Mouse (Mus musculus): Measurements from ENCODE around the gene Wdr90. TPM values are rescaled to one million over a fixed set of nuclear protein-coding genes. Genes with fewer than 3 reads are reported as not detected.

Gene Wdr90
- polyA plus RNA-seq (2012; rRNA removed): 15.9 and 22.1 TPM in 2 replicates

GRCm38 (mm10) chr17:25860832-25861703, at the start of gene Wdr90:
Gene Wdr90, minus strand, starts transcription at chr17:25861501.

DNA sequence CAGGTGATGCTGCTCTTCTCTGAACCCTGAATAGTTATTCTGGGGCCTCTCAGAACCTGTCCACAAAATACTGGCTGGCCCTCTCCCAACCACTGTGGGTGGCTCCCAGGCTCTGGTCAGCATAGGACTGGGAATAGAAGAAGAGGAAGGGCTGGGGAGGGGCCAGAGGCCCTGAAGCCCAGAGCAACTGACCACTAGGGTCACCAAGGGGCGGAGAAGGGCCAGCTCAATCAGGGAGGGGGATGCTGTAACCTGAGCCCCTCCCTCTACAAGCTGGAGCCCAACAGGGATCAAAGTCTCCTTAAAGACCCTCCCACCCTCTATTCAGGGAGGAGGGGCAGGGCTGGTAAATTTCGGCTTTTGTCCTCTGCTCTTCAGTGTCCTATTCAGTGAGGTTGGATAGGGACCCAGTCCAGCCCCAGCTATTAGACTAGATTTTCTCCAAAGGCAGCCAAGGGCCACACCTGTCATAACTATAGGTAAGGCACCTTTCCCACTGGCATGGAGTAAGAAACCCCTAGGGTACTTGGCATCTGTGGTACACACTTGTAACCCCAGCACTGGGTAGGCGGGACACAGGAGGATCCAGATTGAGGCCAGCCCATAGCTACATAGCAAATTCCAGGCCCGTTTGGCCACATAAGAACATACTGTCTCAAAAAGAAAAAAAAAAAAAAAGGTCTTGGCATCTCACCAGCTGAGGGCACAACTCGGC, 19.1 kb upstream of the Wdr90 start, which contains the start of gene Wfikkn1:
Wfikkn1 (minus strand) TSS at position 663 of the 715 bp plus-strand sequence.

DNA sequence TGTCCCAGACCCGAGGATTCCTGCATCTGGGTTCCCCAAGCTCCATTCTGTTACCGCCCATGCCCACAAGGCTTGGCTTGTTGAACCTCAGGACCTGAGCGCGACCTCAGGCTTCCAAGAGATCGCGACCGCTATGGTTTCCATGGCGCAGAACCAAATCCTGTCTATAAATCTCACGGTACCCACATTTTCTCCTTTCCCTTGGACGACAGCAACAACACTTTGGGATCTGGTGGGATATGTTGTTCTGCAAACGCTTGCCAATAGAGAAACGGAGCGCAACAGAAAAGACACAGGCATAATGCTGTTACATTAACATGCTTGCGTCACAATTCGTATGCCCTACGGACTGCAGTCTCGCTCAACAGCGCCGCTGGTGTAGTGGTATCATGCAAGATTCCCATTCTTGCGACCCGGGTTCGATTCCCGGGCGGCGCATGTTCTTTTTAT, 13.4 kb upstream of the Wdr90 start, which contains the start of gene Mettl26:
Mettl26 (plus strand) TSS at position 354 of the 450 bp plus-strand sequence.

DNA sequence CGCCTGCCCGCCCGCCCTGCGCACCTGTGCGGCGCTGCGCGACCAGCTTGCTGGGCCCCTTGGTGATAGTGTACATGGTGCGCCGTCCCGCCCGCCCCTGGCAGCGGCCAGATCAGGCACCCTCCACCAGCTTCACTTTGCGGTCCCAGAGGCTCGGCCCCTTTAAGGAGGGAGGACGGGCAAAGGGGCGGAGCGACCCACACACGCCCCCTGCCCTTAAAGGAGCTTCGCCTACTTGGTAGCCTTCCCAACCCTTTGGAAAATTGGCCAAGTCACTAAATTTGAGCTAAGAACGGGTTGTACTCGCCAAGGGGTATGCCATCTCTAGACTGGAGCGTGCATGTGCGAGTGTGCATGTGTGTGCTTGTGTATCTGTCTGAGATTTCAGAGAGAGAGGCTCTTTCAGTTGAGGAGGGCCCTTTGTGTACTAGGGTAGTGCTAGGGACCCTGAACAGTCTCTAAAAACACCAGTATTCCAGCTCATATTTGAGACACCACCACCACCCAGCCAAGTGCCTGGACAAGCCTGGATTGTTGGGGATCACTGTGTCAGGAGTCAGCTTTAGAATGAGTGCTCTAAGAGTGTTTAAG, 7.4 kb upstream of the Wdr90 start, which contains the start of gene Mcrip2:
Mcrip2 (minus strand) TSS at position 164 of the 591 bp plus-strand sequence.

GRCm38 (mm10) chr17:25844396-25844901, 16.9 kb downstream of the Wdr90 start, which contains the start of gene Rhot2:
Gene Rhot2, minus strand, starts transcription at chr17:25844851.

DNA sequence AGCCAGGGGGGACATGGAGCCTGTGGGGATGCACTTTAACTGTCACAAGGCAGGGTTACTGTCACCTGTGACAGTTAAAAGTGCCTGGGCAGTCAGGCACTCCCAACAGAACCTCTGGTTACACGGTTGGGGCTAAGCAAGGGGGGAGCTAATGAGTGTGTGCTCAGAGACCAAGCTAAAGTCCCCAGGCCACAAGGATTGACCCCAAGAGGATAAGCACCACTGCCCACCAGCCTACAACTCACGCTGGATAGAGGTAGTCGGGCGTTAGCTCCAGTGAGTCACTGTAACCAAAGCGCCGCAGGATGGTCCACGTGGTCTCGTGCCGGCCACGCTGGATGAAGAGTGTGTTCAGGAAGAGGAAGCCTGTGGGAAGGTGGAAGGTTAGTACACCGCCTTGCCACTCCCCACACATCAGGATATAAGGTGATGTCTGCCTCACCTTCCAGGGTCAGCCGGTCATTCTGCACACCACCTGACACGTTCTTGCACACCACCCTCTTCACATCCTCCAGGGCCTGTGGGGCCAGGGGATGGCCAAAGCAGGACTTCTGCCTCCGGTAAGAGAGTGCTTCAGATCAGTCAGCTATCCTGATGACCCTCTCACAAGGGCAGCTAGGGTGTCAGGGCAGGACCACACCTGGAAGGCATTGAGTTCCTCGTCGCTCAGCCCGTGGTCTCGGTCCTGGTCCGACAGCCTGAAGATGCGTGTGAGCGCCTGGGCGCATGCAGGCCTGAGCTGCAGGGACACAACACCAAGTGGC, 20.0 kb downstream of the Wdr90 start, which contains the start of gene Gm20683:
Gm20683 (minus strand) TSS at position 647 of the 764 bp plus-strand sequence.

GRCm38 (mm10) chr17:25837076-25837410, 24.3 kb downstream of the Wdr90 start, which contains the start of gene Rhbdl1:
Gene Rhbdl1, minus strand, starts transcription at chr17:25837295.

GRCm38 (mm10) chr17:25833291-25833663, 28.0 kb downstream of the Wdr90 start, which contains the start of gene Stub1:
Gene Stub1, minus strand, starts transcription at chr17:25833404.

DNA sequence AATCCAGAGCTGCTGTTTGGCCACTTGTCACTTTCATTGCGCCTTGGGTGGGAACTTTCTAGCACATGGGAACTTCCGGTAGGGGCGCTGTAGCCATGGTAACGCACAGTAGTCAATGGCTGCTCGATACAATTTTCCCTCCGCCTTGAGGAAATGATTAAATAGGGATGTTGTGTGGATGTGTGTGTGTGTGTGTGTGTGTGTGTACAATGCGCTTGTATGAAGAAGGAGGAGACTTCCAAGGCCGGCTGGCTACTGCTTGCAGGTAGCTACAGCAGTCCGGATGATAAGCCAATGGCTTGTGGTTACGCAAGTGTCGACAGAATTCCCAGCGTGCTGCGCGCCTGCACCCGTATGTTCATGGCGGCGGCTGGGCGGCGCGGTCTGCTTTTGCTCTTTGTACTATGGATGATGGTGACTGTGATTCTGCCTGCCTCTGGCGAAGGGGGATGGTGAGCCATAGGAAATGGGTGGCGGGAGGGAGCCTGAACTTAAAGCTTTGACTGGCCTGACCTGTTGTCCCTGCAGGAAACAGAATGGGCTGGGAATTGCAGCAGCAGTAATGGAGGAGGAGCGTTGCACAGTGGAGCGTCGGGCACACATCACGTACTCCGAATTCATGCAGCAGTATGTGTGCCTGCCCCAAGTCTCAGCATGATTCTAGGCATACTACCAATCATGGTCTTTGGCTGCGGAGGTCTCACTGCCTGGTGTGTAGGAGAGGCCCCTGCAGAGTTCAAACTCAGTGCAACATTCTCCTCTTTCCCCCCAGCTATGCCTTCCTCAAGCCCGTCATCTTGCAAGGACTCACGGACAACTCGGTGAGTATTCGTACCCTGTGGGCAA, 32.4 kb downstream of the Wdr90 start, which contains the start of gene Jmjd8:
Jmjd8 (plus strand) TSS at position 156 of the 846 bp plus-strand sequence.

DNA sequence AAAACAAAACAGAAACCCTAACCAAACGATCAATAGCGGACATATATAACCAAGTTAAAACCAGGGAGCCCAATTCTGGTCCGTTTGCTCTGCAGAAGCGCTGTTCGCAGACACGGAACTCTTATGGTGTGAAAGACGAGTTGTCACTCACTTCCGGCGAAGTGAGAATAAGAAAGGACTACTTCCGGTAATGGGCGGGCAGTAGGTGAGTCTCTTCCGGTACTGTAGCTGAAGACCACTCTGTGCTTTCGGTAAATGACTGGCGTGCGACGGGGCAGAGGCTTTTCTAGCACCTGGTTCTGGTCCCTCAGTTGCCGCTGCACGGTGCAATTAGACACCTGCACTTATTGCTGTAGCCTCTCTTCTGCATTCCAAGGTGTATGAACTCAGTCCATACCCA, 37.8 kb downstream of the Wdr90 start, which contains the start of gene Wdr24:
Wdr24 (plus strand) TSS at position 176 of the 400 bp plus-strand sequence.

GRCm38 (mm10) chr17:25808789-25809605, 52.3 kb downstream of the Wdr90 start, which contains the start of gene Fbxl16:
Gene Fbxl16, plus strand, starts transcription at chr17:25809085.

DNA sequence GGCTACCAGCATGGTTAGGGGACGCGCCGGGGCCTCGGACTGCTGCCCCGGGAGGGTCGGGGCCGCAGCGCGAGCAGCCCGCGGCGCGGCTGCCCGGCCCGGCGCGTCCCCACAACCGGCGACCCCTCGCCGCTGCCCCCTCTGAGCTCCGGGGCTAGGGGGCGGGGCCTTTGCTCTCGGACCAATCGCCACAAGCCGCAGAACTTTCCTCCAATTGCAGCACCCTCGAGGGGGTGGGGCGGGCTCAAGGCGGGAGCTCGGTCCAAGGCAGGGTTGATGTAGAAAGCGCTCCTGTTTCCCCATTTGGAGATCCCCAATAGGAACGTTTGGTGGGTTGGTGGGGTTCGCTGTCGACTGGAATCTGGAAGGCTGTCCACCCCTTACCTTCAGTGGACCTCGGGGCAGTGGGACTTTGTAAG, 64.3 kb downstream of the Wdr90 start, which contains the start of gene Metrn:
Metrn (minus strand) TSS at position 186 of the 419 bp plus-strand sequence.

GRCm38 (mm10) chr17:25795609-25796092, 65.7 kb downstream of the Wdr90 start, which contains the start of gene AC134908.4:
Gene AC134908.4, minus strand, starts transcription at chr17:25795659.

Other genes with a start within 250 kb of the Wdr90 start
- 0.09 and 0.11 TPM in 2 replicates for gene Gng13, start 144.3 kb downstream of the Wdr90 start, polyA plus RNA-seq (2012; rRNA removed)
- gene Chtf18, start 134.1 kb downstream of the Wdr90 start, polyA plus RNA-seq (2012; rRNA removed): 3.3 TPM in 2 replicates
- 22.5 and 24.8 TPM in 2 replicates for gene Rpusd1, start 133.8 kb downstream of the Wdr90 start, polyA plus RNA-seq (2012; rRNA removed)
- 0.24 and 0.38 TPM in 2 replicates for gene Mslnl, start 125.5 kb downstream of the Wdr90 start, polyA plus RNA-seq (2012; rRNA removed)
- gene Msln, start 107.1 kb downstream of the Wdr90 start, polyA plus RNA-seq (2012; rRNA removed): 3.5 and 10.2 TPM in 2 replicates
- 7.1 and 8.7 TPM in 2 replicates for gene Narfl, start 87.7 kb downstream of the Wdr90 start, polyA plus RNA-seq (2012; rRNA removed)
- gene Haghl, start 75.8 kb downstream of the Wdr90 start, polyA plus RNA-seq (2012; rRNA removed): 31.2 and 41.5 TPM in 2 replicates
- 0.18 TPM in 1 of 2 replicates, not detected in the other for gene Ccdc78, start 74.9 kb downstream of the Wdr90 start, polyA plus RNA-seq (2012; rRNA removed)
- gene Fam173a, start 68.6 kb downstream of the Wdr90 start, polyA plus RNA-seq (2012; rRNA removed): 68.2 and 76.3 TPM in 2 replicates
- 0.63 TPM in 1 of 2 replicates, not detected in the other for gene AC134908.4, start 65.8 kb downstream of the Wdr90 start, polyA plus RNA-seq (2012; rRNA removed)
- gene Metrn, start 64.4 kb downstream of the Wdr90 start, polyA plus RNA-seq (2012; rRNA removed): 20.0 and 33.4 TPM in 2 replicates
- 3.9 TPM in 2 replicates for gene Fbxl16, start 52.4 kb downstream of the Wdr90 start, polyA plus RNA-seq (2012; rRNA removed)
- 16.1 and 17.1 TPM in 2 replicates for gene Wdr24, start 37.9 kb downstream of the Wdr90 start, polyA plus RNA-seq (2012; rRNA removed)
- gene Jmjd8, start 32.6 kb downstream of the Wdr90 start, polyA plus RNA-seq (2012; rRNA removed): 42.8 and 51.7 TPM in 2 replicates
- gene Stub1, start 28.1 kb downstream of the Wdr90 start, polyA plus RNA-seq (2012; rRNA removed): 80.7 and 84.9 TPM in 2 replicates
- gene Rhbdl1, start 24.2 kb downstream of the Wdr90 start, polyA plus RNA-seq (2012; rRNA removed): 23.2 and 35.2 TPM in 2 replicates
- 51.3 and 66.3 TPM in 2 replicates for gene Gm20683, start 19.7 kb downstream of the Wdr90 start, polyA plus RNA-seq (2012; rRNA removed)
- gene Rhot2, start 16.6 kb downstream of the Wdr90 start, polyA plus RNA-seq (2012; rRNA removed): 46.7 and 73.7 TPM in 2 replicates
- 114 and 227 TPM in 2 replicates for gene Mcrip2, start 7.3 kb upstream of the Wdr90 start, polyA plus RNA-seq (2012; rRNA removed)
- gene Mettl26, start 13.6 kb upstream of the Wdr90 start, polyA plus RNA-seq (2012; rRNA removed): 87.6 and 135 TPM in 2 replicates
- 2.3 and 2.7 TPM in 2 replicates for gene Wfikkn1, start 19.4 kb upstream of the Wdr90 start, polyA plus RNA-seq (2012; rRNA removed)
- 32.5 and 35.9 TPM in 2 replicates for gene Rab40c, start 58.2 kb upstream of the Wdr90 start, polyA plus RNA-seq (2012; rRNA removed)
- 54.4 and 60.1 TPM in 2 replicates for gene Pigq, start 83.4 kb upstream of the Wdr90 start, polyA plus RNA-seq (2012; rRNA removed)
- gene Nhlrc4, start 83.5 kb upstream of the Wdr90 start, polyA plus RNA-seq (2012; rRNA removed): 0.06 TPM in 1 of 2 replicates, not detected in the other
- 0.09 TPM in 1 of 2 replicates, not detected in the other for gene A930017K11Rik, start 91.1 kb upstream of the Wdr90 start, polyA plus RNA-seq (2012; rRNA removed)
- gene Capn15, start 124.3 kb upstream of the Wdr90 start, polyA plus RNA-seq (2012; rRNA removed): 31.3 and 34.1 TPM in 2 replicates
- gene Rab11fip3, start 208.1 kb upstream of the Wdr90 start, polyA plus RNA-seq (2012; rRNA removed): 14.1 and 15.5 TPM in 2 replicates
- gene Decr2, start 228.8 kb upstream of the Wdr90 start, polyA plus RNA-seq (2012; rRNA removed): 5.6 and 7.4 TPM in 2 replicates
- 8.3 and 8.5 TPM in 2 replicates for gene Nme4, start 234.1 kb upstream of the Wdr90 start, polyA plus RNA-seq (2012; rRNA removed)